Mouse (Mus musculus): ENCODE results near the gene Fndc11. TPM values are rescaled to one million over a fixed set of nuclear protein-coding genes. Genes with fewer than 3 reads are reported as not detected.

Gene Fndc11
- polyA plus RNA-seq (2012; rRNA removed): 1.4 and 1.8 TPM in 2 replicates

DNA sequence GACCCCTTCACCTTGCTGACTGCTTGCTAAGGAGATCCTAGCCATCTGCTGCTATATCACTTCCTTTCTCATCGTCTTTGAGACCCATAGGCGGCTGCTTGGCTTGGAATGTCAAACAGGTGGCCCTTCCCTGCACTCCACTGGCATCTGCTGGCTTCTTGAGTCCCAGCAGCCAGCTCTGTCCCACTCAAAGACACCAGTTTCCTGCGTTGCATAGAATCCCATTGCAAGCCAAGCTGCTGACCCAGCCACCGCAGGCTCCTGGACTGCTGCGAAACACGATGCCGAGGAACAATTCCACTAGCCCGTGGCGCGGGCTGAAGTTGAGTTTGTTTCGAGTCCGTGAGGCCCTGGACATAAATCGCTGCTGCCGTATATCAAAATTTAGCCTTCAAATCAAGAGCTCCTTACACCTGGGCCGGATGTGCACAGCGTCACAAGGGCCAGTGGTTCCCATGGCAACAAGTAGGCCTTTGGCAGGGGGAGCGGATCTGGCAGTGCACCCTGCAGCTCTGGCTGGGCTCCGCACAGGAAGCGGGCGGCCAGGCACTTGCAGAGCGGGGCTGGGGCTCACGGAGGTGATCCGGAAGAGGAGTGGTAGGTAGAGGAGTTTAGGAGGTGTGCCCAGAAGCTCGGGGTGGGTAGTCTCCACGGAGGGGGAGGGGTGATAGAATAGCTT, at the start of gene Fndc11:
Fndc11 (plus strand) TSS at position 476 of the 679 bp plus-strand sequence.

DNA sequence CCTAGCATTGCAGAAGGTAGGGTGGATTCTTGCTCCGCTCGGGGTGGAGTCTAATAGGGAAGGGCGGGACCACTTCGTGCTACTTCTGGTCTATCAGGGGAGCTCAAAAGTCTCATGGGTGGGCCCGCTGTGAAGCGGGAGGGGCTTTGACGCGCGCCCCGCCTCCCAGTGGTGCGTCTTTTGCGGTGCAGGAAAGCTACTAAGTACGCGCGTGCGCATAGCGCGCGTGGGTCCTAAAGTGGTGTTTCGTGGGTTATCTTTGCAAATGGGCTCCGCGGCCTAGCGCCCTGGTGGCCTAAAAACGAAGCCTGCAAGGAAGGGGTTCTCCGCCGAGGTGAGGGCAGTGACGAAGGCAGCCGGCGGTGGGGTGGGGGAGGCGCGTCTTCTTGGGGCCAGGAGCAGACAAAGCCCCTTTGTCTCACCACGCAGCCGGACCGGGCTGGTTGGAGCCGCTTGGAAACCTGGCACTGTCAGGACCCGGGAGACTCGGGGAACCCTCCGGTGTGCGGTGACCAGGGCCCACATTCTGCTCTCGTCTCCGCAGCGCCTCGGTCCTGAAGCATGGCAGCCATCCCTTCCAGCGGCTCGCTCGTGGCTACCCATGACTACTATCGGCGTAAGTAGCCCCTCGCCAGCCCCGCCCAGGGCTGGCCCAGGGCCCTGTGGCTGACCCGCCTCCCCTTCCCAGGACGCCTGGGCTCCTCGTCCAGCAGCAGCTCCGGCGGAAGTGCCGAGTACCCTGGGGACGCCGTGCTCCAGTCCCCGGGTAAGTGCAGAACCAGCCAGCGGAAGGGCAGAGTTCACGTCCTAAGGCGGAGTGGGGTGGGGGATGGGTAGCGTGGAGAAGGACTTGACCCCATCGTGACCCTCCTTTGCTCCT, 32.5 kb upstream of the Fndc11 start, which contains the start of gene Ppdpf:
Ppdpf (plus strand) TSS at position 127 of the 880 bp plus-strand sequence.

DNA sequence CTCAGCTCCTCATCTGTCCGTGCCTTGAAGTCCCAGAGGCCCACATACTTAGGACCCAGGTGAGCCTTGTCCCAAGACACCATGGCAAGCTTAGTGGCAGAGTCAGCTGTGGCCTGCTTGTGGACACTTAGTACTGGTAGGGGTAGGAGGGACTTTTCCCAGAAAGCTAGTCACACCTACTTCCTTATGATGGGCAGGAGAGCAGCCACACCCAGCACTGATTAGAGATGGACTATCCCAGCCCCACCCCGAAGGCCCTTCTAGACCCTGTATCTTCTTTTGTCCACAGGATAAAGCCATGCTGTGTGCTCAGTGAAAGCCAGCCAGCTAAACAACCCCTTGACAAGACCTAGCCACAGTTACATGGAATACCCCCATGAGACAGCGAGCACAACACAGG, 17.4 kb upstream of the Fndc11 start, which contains the start of gene Ptk6:
Ptk6 (minus strand) TSS at position 368 of the 400 bp plus-strand sequence.

DNA sequence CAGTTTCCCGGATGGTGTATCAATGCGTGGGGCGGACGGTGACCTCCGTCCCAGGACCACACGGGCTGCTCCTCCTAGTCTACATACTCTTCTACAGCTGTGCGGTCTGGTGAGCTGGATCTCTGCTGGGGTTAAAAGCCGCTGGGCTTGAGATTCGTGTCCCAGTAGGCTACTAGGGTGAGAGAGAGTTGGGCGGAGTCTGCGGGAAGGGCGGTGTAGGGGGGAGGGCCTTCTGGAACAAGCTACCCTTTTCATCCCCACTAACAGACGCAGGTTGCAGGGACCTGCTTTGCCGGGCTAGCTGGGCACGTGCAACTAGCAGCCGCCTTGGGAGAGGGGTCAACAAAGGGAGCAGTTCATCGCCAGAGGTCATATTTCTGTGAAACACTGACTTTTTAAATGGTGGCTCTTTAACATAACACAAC, 6.8 kb upstream of the Fndc11 start, which contains the start of gene Srms:
Srms (minus strand) TSS at position 165 of the 425 bp plus-strand sequence.

DNA sequence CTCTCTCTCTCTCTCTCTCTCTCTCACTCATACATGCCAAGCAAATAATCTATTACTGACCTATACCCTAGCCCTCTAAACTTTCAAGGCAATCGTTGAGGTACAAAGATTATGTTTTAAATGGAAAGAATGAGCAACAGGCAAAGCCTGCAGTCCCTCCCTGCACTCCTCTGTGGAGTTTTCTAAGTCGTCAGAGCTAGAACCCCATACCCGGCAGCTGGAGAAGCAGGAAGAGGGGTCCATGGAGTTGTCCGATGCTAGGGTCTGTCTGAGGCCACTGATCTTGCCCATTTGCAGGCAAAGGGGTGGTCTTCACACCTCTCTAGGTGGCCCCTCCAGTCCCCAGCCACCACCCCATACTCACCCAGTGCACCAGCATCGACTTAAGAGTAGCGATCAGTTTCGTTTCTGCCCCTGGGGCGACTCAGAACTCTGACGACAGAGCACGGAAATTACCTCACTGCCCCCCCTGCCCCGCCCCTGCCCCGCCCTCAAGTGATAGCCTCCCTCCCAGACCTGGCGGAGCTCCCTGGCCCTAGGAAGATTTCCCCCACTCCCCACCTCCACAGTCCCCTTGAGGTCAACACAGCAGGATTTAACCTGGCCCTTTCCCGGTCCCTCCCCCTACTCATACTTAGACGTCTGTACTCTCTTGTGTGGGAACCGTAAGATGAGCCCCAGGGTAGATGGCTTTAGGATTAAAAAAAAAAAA, 21.9 kb downstream of the Fndc11 start, which contains the start of gene Helz2:
Helz2 (minus strand) TSS at position 426 of the 712 bp plus-strand sequence.

Other genes with a start within 250 kb of the Fndc11 start
- 6.5 and 8.9 TPM in 2 replicates for gene Col20a1, start 233.5 kb upstream of the Fndc11 start, polyA plus RNA-seq (2012; rRNA removed)
- 3.5 and 4.2 TPM in 2 replicates for gene Chrna4, start 176.5 kb upstream of the Fndc11 start, polyA plus RNA-seq (2012; rRNA removed)
- gene Kcnq2, start 84.7 kb upstream of the Fndc11 start, polyA plus RNA-seq (2012; rRNA removed): 0.19 TPM in 1 of 2 replicates, not detected in the other
- gene Eef1a2, start 63.0 kb upstream of the Fndc11 start, polyA plus RNA-seq (2012; rRNA removed): 0.16 and 0.44 TPM in 2 replicates
- gene Ppdpf, start 32.8 kb upstream of the Fndc11 start, polyA plus RNA-seq (2012; rRNA removed): 126 and 156 TPM in 2 replicates
- gene Ptk6, start 17.2 kb upstream of the Fndc11 start, polyA plus RNA-seq (2012; rRNA removed): 0.07 and 0.08 TPM in 2 replicates
- gene Srms, start 6.8 kb upstream of the Fndc11 start, polyA plus RNA-seq (2012; rRNA removed): 0.56 and 1.00 TPM in 2 replicates
- 28.3 and 34.1 TPM in 2 replicates for gene Helz2, start 22.0 kb downstream of the Fndc11 start, polyA plus RNA-seq (2012; rRNA removed)
- 31.8 and 32.4 TPM in 2 replicates for gene Gmeb2, start 68.0 kb downstream of the Fndc11 start, polyA plus RNA-seq (2012; rRNA removed)
- 0.36 TPM in 1 of 2 replicates, not detected in the other for gene Stmn3, start 94.5 kb downstream of the Fndc11 start, polyA plus RNA-seq (2012; rRNA removed)
- gene Rtel1, start 99.7 kb downstream of the Fndc11 start, polyA plus RNA-seq (2012; rRNA removed): 53.9 and 70.8 TPM in 2 replicates
- 71.1 and 77.7 TPM in 2 replicates for gene Zgpat, start 144.9 kb downstream of the Fndc11 start, polyA plus RNA-seq (2012; rRNA removed)
- 36.7 and 46.0 TPM in 2 replicates for gene Arfrp1, start 145.4 kb downstream of the Fndc11 start, polyA plus RNA-seq (2012; rRNA removed)
- gene Lime1, start 160.1 kb downstream of the Fndc11 start, polyA plus RNA-seq (2012; rRNA removed): 191 and 210 TPM in 2 replicates
- 16.7 and 16.9 TPM in 2 replicates for gene Zbtb46, start 239.4 kb downstream of the Fndc11 start, polyA plus RNA-seq (2012; rRNA removed)